Mouse (Mus musculus): ENCODE measurements around the gene Dmwd.
A peak's percentile ranks its signal among the peaks of the same experiment; 100 is the strongest.

Dmwd gene

GRCm38 (mm10) chr7:19073504-19073903 lies 2.5 kb upstream of the Dmwd start:
- peak; percentile 83 for DNase-seq

- DNase-seq: peak; percentile 6
These were observed 1.5 kb upstream of the Dmwd start for GRCm38 (mm10) chr7:19074494-19074893.

- DNase-seq: peak; percentile 6
These were observed 796 bp upstream of the Dmwd start for GRCm38 (mm10) chr7:19075231-19075630.

- DNase-seq: no peak
These were observed 562 bp downstream of the Dmwd start for GRCm38 (mm10) chr7:19076586-19076991.

- DNase-seq: peak; percentile 75
These were observed 1.7 kb downstream of the Dmwd start for GRCm38 (mm10) chr7:19077761-19078160.

- DNase-seq: no peak
These were observed 2.7 kb downstream of the Dmwd start for GRCm38 (mm10) chr7:19078732-19079131.

- DNase-seq: no peak
These were observed 4.5 kb downstream of the Dmwd start for GRCm38 (mm10) chr7:19080451-19080950.

- no peak for DNase-seq
These were observed 6.1 kb downstream of the Dmwd start for GRCm38 (mm10) chr7:19082171-19082570.

GRCm38 (mm10) chr7:19083096-19083495 lies 7.1 kb downstream of the Dmwd start:
- DNase-seq: no peak

GRCm38 (mm10) chr7:19083701-19084100 lies 7.7 kb downstream of the Dmwd start, which contains the start of gene Dmpk:
Gene Dmpk, plus strand, starts transcription at chr7:19083849.
- no peak for DNase-seq

- no peak for DNase-seq
These were observed 8.3 kb downstream of the Dmwd start for GRCm38 (mm10) chr7:19084277-19084771.

GRCm38 (mm10) chr7:19084921-19085473 lies 9.0 kb downstream of the Dmwd start:
- DNase-seq: no peak

GRCm38 (mm10) chr7:19085495-19085894 lies 9.5 kb downstream of the Dmwd start:
- DNase-seq: no peak

- peak; percentile 66 for DNase-seq
These were observed 10.0 kb downstream of the Dmwd start for GRCm38 (mm10) chr7:19086042-19086441.

GRCm38 (mm10) chr7:19086760-19087159 lies 10.7 kb downstream of the Dmwd start:
- DNase-seq: no peak

GRCm38 (mm10) chr7:19088813-19089212 lies 12.8 kb downstream of the Dmwd start:
- DNase-seq: peak; percentile 89

- DNase-seq: peak; percentile 24
These were observed 15.9 kb downstream of the Dmwd start for GRCm38 (mm10) chr7:19091913-19092312.

- peak; percentile 57 for DNase-seq
These were observed 16.6 kb downstream of the Dmwd start for GRCm38 (mm10) chr7:19092381-19093173.

- peak; percentile 95 for DNase-seq
These were observed 17.1 kb downstream of the Dmwd start for GRCm38 (mm10) chr7:19093174-19093521.

GRCm38 (mm10) chr7:19093537-19094385 lies 17.7 kb downstream of the Dmwd start:
- peak; percentile 97 for DNase-seq

- peak; percentile 85 for DNase-seq
These were observed 18.4 kb downstream of the Dmwd start, which contains the start of gene Six5 for GRCm38 (mm10) chr7:19094471-19094825. Gene Six5, plus strand, starts transcription at chr7:19094594.

GRCm38 (mm10) chr7:19094826-19095750 lies 19.1 kb downstream of the Dmwd start:
- peak; percentile 67 for DNase-seq

All from thymus, postnatal 4 days (tissue).